Comparison of ENCODE assay signal across 16 mouse cellular contexts in genomic region chr4:64224918-64225317, GRCm38 (mm10).
DNase-seq lines count a peak whose midpoint lies in the region; ATAC-seq and TF ChIP-seq lines count a peak whose summit lies in the region.
"Had no signal": no experiment of that assay in that cellular context is flagged by ENCODE, and none has a peak within 500 bp of the region (broad histone marks: within the 10 kb centered on the region; RNA-seq: fewer than 3 reads in every experiment).

No protein-coding gene starts in this region.

- WGBS in forebrain, embryonic 16.5 days: 55% methylated on average over 5 of the region's 5 CpGs
- 77% methylated on average over 5 of the region's 5 CpGs for WGBS in forebrain, embryonic 12.5 days
- WGBS in lung, adult 2 months: 81% methylated on average over 5 of the region's 5 CpGs

- ATAC-seq in forebrain, embryonic 16.5 days: peak; percentile 75
- ATAC-seq in forebrain, embryonic 12.5 days (ENCODE audit: low FRiP score): no peak

- no peak overlapping the region for H3K9ac ChIP-seq in forebrain, embryonic 16.5 days (replicated peaks; ENCODE audit: low read depth, low read length)
- H3K9ac ChIP-seq in forebrain, embryonic 12.5 days: no peak overlapping the region
- H3K9ac ChIP-seq: embryonic facial prominence, embryonic 13.5 days; limb, embryonic 13.5 days; liver, embryonic 15.5 days; stomach, embryonic 15.5 days had no signal

- no peaks in the 10 kb centered on the region for H3K4me1 ChIP-seq in forebrain, embryonic 16.5 days (replicated peaks; ENCODE audit: control insufficient read depth, insufficient read depth, low read length)
- no peaks in the 10 kb centered on the region for H3K4me1 ChIP-seq in forebrain, embryonic 12.5 days
- H3K4me1 ChIP-seq in lung, adult 2 months (ENCODE audit: control insufficient read depth, insufficient read depth, low read length): no peaks in the 10 kb centered on the region
- H3K4me1 ChIP-seq: embryonic facial prominence, embryonic 13.5 days; limb, embryonic 13.5 days; liver, embryonic 15.5 days; stomach, embryonic 15.5 days had no signal

- no peak for TF ChIP-seq POLR2A in lung, adult 2 months (IDR thresholded peaks at IDR 0.05; ENCODE audit: borderline replicate concordance, extremely low read depth, low read depth, low read length)

- no peak overlapping the region for H3K27ac ChIP-seq in forebrain, embryonic 16.5 days (ENCODE audit: low read length)
- no peak overlapping the region for H3K27ac ChIP-seq in forebrain, embryonic 12.5 days
- no peak overlapping the region for H3K27ac ChIP-seq in left cerebral cortex, adult 2 months
- peak overlapping the region; percentile 3; the same call in 1 of the 2 replicates for H3K27ac ChIP-seq in layer of hippocampus, adult 2 months
- H3K27ac ChIP-seq: embryonic facial prominence, embryonic 13.5 days; limb, embryonic 13.5 days; liver, embryonic 15.5 days; stomach, embryonic 15.5 days had no signal

- DNase-seq in left cerebral cortex, postnatal 14 days (ENCODE audit: low spot score in 2 of 2): peak; percentile 15 to 17
- DNase-seq in left cerebral cortex, adult 2 months (ENCODE audit: extremely low spot score in 1 of 2, low spot score in 2 of 2): no peak
- DNase-seq in brain, adult 2 months (ENCODE audit: low read depth, low spot score): peak; percentile 13
- DNase-seq in layer of hippocampus, adult 2 months (ENCODE audit: low spot score in 2 of 2): peak in 1 of 2 experiments; percentile 31
- DNase-seq in lung, adult 2 months: no peak
- DNase-seq: gastrocnemius, postnatal 14 days; heart, postnatal 10 days; lung, postnatal 14 days; spleen, adult 18-20 months had no signal

- intact Hi-C loops in left cerebral cortex, postnatal 14 days (cut with DNase I): no loop called here
- intact Hi-C loops in left cerebral cortex, adult 2 months (cut with DNase I): no loop called here

- H3K9me3 ChIP-seq in forebrain, embryonic 16.5 days (ENCODE audit: control insufficient read depth, low read length): no peaks in the 10 kb centered on the region
- no peaks in the 10 kb centered on the region for H3K9me3 ChIP-seq in forebrain, embryonic 12.5 days
- H3K9me3 ChIP-seq: embryonic facial prominence, embryonic 13.5 days; limb, embryonic 13.5 days; liver, embryonic 15.5 days; stomach, embryonic 15.5 days had no signal

- no peak; the same call in 1 of the 2 replicates for TF ChIP-seq CTCF in left cerebral cortex, adult 2 months (IDR thresholded peaks at IDR 0.05)
- TF ChIP-seq CTCF in layer of hippocampus, adult 2 months (conservative IDR thresholded peaks at IDR 0.05): peak; percentile 36
- TF ChIP-seq CTCF in lung, adult 2 months (IDR thresholded peaks at IDR 0.05; ENCODE audit: insufficient read depth, low read length): no peak

- H3K36me3 ChIP-seq in forebrain, embryonic 16.5 days (ENCODE audit: control insufficient read depth, insufficient read depth): no peaks in the 10 kb centered on the region
- H3K36me3 ChIP-seq in forebrain, embryonic 12.5 days (replicated peaks): no peaks in the 10 kb centered on the region
- H3K36me3 ChIP-seq: embryonic facial prominence, embryonic 13.5 days; G1E; limb, embryonic 13.5 days; liver, embryonic 15.5 days; stomach, embryonic 15.5 days had no signal

- no peaks in the 10 kb centered on the region for H3K27me3 ChIP-seq in forebrain, embryonic 16.5 days (replicated peaks; ENCODE audit: control insufficient read depth, insufficient read depth, low read length)
- H3K27me3 ChIP-seq in forebrain, embryonic 12.5 days: no peaks in the 10 kb centered on the region
- H3K27me3 ChIP-seq: embryonic facial prominence, embryonic 13.5 days; limb, embryonic 13.5 days; liver, embryonic 15.5 days; stomach, embryonic 15.5 days had no signal

- H3K4me3 ChIP-seq in forebrain, embryonic 16.5 days (replicated peaks; ENCODE audit: low read length): no peak overlapping the region
- H3K4me3 ChIP-seq in forebrain, embryonic 12.5 days (replicated peaks): no peak overlapping the region
- no peak overlapping the region for H3K4me3 ChIP-seq in left cerebral cortex, adult 2 months
- H3K4me3 ChIP-seq in layer of hippocampus, adult 2 months: no peak overlapping the region
- no peak overlapping the region for H3K4me3 ChIP-seq in lung, adult 2 months (replicated peaks; ENCODE audit: extremely low read depth, low read depth, low read length)
- H3K4me3 ChIP-seq: embryonic facial prominence, embryonic 13.5 days; limb, embryonic 13.5 days; liver, embryonic 15.5 days; stomach, embryonic 15.5 days had no signal

- no peak overlapping the region for H3K4me2 ChIP-seq in forebrain, embryonic 16.5 days (ENCODE audit: low read length)
- H3K4me2 ChIP-seq in forebrain, embryonic 12.5 days: no peak overlapping the region
- H3K4me2 ChIP-seq: embryonic facial prominence, embryonic 13.5 days; limb, embryonic 13.5 days; liver, embryonic 15.5 days; stomach, embryonic 15.5 days had no signal

Comparison
In these comparisons a context has a peak if more than half of its experiments do, and no peak if none do; other contexts are left out.
1. DNase-seq: peak in left cerebral cortex, postnatal 14 days (2 of 2) and brain, adult 2 months (single experiment); none in left cerebral cortex, adult 2 months (0 of 2) and lung, adult 2 months (single experiment).